Mouse (Mus musculus) midbrain, embryonic 10.5 days (tissue): Measurements from ENCODE around the gene Medag. TPM values are rescaled to one million over a fixed set of nuclear protein-coding genes. Genes with fewer than 3 reads are reported as not detected.
A peak's percentile ranks its signal among the peaks of the same experiment; 100 is the strongest.

ENCODE experiments used
- DNase-seq: peaks from one replicate; pipeline ENCODE4 v3.0.0-alpha.2; 2017; ENCODE audit warnings: low spot score
- H3K27ac ChIP-seq: fragments of 300-500 bp; sonication (generic); replicated peaks from 2 replicates; pipeline ENCODE4 v1.5.1; 2016; ENCODE audit warnings: mild to moderate bottlenecking
- H3K27me3 ChIP-seq: fragments of 300-500 bp; sonication (generic); 2 replicates; pipeline ENCODE4 v1.6.1; 2016; ENCODE audit warnings: low read depth, mild to moderate bottlenecking; ENCODE audit not compliant: poor library complexity, severe bottlenecking
- H3K36me3 ChIP-seq: fragments of 300-500 bp; sonication (generic); 2 replicates; pipeline ENCODE4 v1.6.1; 2016; ENCODE audit warnings: mild to moderate bottlenecking, moderate library complexity
- H3K4me1 ChIP-seq: fragments of 300-500 bp; sonication (generic); 2 replicates; pipeline ENCODE4 v1.6.1; 2016
- H3K4me3 ChIP-seq: fragments of 300-500 bp; sonication (generic); 2 replicates; pipeline ENCODE4 v1.5.1; 2016; ENCODE audit warnings: mild to moderate bottlenecking, moderate library complexity
- H3K9me3 ChIP-seq: fragments of 300-500 bp; sonication (generic); replicated peaks from 2 replicates; pipeline ENCODE4 v1.6.1; 2016; ENCODE audit warnings: mild to moderate bottlenecking
- WGBS: fragments of 180-500 bp; shearing (Covaris S2); methylation state at CpG from one replicate; pipeline ENCODE4 v1.1.7; 2016; 5-methylcytosine and 5-hydroxymethylcytosine counted together
- polyA plus RNA-seq: library from polyadenylated mRNA; unstranded; fragments of >200 nt; fragmentation: Nextera tagmentation; extraction: Ambion mirVana; gene quantifications from 2 replicates; pipeline ENCODE4 v1.2.1, GENCODE M21; 2016

Medag gene
- polyA plus RNA-seq, 1 experiment from 2014 or later: 0.57 TPM

- 58% methylated on average over 5 of the region's 5 CpGs for WGBS
- H3K4me3 ChIP-seq: no peak overlapping the region
Measured at GRCm38 (mm10) chr5:149465305-149465704, 53.8 kb downstream of the Medag start.

GRCm38 (mm10) chr5:149474142-149474541, 62.6 kb downstream of the Medag start:
- 94% methylated on average over 9 of the region's 9 CpGs for WGBS
- H3K27me3 ChIP-seq: no peaks in the 10 kb centered on the region
- H3K4me1 ChIP-seq: no peaks in the 10 kb centered on the region
- no peak overlapping the region for H3K27ac ChIP-seq
- DNase-seq: no peak
- H3K36me3 ChIP-seq: no peaks in the 10 kb centered on the region
- no peak overlapping the region for H3K4me3 ChIP-seq
- H3K9me3 ChIP-seq: peaks cover 7% of the 10 kb centered on the region; the same call in 1 of the 2 replicates

More at GRCm38 (mm10) chr5:149465305-149465704, 53.8 kb downstream of the Medag start:
- H3K27ac ChIP-seq: 0 out of 2 replicates have a peak overlapping the region, but pooled peaks have one; percentile 42
- DNase-seq: no peak
- no peaks in the 10 kb centered on the region for H3K9me3 ChIP-seq
- H3K27me3 ChIP-seq: no peaks in the 10 kb centered on the region
- peaks cover 16% of the 10 kb centered on the region for H3K4me1 ChIP-seq
- no peaks in the 10 kb centered on the region for H3K36me3 ChIP-seq

GRCm38 (mm10) chr5:149474701-149475468, 63.3 kb downstream of the Medag start:
- Histone ChIP-seq H3K27ac (no peak overlapping the region), H3K36me3 (no peaks in the 10 kb centered on the region), H3K9me3 (peaks cover 7% of the 10 kb centered on the region; the same call in 1 of the 2 replicates), H3K4me1 (no peaks in the 10 kb centered on the region), H3K4me3 (no peak overlapping the region), H3K27me3 (no peaks in the 10 kb centered on the region)
- 91% methylated on average over 16 of the region's 16 CpGs for WGBS
- no peak for DNase-seq

Other genes starting within 250 kb of the Medag start
- gene Uspl1, start 227.4 kb upstream of the Medag start, polyA plus RNA-seq: 71.6 and 73.8 TPM in 2 replicates
- gene Hmgb1, start 227.3 kb upstream of the Medag start, polyA plus RNA-seq: 1,399 and 1,420 TPM in 2 replicates
- 4.8 and 6.2 TPM in 2 replicates for gene Alox5ap, start 147.0 kb upstream of the Medag start, polyA plus RNA-seq
- 1.0 and 1.3 TPM in 2 replicates for gene Tex26, start 27.9 kb downstream of the Medag start, polyA plus RNA-seq
- not detected in 2 replicates for gene Wdr95, start 116.9 kb downstream of the Medag start, polyA plus RNA-seq
- gene Hsph1, start 224.6 kb downstream of the Medag start, polyA plus RNA-seq: 109 and 137 TPM in 2 replicates